Mouse (Mus musculus): ENCODE data around the gene 4933402J07Rik.

Gene 4933402J07Rik

GRCm38 (mm10) chr8:87621181-87621580, 57.5 kb downstream of the 4933402J07Rik start:
- DNase-seq (ENCODE audit: low read depth, low spot score): no peak

GRCm38 (mm10) chr8:87629656-87630055, 66.0 kb downstream of the 4933402J07Rik start:
- no peak for DNase-seq (ENCODE audit: low read depth, low spot score)

GRCm38 (mm10) chr8:87631776-87632175, 68.1 kb downstream of the 4933402J07Rik start:
- no peak for DNase-seq (ENCODE audit: low read depth, low spot score)

- DNase-seq (ENCODE audit: low read depth, low spot score): no peak
Observed at GRCm38 (mm10) chr8:87636226-87636742, 72.6 kb downstream of the 4933402J07Rik start.

Data from retina, adult 2 months (tissue).